Mouse (Mus musculus): ENCODE measurements at regions not wholly inside any gene's neighbourhood (a gene's known extent, or its start where the extent isn't known, plus 50 kb on each side); places are given as distances from the start of the nearest gene placed in this dataset.

DNA sequence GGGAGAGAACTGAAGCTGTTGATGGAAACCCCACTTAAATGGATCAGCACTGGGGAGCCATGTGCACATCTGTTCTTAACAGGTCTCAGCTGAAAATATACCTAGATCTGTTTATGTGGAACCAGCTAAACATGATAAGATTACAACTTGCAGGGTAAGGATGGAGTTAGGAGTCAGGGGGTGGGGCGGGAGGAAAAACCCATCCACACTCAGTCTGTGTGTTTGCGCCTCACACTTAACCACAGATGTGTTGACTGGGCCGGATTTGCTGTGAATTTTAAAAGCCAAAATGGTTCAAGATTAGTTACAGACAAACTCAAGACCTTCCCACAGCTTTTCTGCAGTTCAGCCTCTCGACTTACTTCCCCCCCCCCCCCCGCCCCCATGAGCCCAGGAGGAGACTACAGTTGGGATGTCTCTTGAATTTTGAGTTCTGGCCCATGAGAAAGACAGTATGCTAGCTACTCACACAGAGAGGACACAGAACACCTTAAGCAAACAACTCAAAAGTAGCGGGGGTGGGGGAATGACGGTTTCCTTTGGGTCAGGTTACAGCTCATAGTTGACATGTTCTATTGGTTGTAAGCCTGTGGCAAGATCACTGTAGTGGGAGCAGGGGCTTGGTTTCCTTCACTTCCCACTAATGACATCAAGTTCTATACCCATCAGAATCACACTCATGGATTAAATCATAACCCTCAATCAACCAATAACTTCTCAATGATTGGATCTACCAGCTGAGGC, 209.1 kb downstream of the Bcl2l11 start:
- DNase-seq (ENCODE audit: low spot score): no peak

- DNase-seq (ENCODE audit: low spot score): no peak
Observed at GRCm38 (mm10) chr2:128337192-128337591, 211.4 kb downstream of the Bcl2l11 start.

DNA sequence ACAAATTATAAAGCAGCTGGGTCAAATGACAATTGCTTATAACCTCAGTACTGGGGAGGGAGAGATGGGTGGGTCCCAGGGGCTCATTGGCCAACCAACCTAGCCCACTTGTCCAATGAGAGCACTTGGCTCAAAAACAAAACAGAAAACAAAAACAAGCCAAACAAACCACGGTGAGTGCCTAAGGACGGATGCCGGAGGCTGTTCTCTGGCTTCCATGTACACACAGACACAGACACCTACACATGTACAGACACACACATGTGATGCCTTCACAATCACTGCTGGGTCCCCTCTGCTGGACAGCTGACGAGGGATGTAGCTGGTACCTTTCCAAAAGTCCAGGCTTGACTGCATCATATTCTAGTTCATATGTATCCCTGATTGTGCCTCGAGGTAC, 212.0 kb downstream of the Bcl2l11 start:
- no peak for DNase-seq (ENCODE audit: low spot score)

DNA sequence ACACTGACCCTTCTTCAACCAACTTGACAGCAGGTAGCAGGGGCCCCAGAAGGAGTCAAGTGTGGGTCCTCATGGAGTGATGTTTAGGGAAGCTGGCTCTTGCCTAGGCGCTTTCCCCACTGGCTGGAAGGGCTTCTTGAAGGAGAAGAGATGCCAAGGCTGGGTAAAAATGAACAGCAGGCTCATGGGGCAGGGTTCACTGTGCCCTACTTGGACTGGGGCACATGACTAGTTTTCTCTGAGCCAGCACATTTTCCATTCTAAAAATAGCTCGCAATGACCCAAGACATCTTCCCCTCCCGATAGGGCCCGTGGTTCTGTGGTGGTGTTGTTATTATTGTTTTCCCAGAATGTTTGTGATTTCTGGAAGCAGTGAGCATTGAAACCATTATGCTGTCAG, 212.6 kb downstream of the Bcl2l11 start:
- DNase-seq (ENCODE audit: low spot score): peak; percentile 77

DNA sequence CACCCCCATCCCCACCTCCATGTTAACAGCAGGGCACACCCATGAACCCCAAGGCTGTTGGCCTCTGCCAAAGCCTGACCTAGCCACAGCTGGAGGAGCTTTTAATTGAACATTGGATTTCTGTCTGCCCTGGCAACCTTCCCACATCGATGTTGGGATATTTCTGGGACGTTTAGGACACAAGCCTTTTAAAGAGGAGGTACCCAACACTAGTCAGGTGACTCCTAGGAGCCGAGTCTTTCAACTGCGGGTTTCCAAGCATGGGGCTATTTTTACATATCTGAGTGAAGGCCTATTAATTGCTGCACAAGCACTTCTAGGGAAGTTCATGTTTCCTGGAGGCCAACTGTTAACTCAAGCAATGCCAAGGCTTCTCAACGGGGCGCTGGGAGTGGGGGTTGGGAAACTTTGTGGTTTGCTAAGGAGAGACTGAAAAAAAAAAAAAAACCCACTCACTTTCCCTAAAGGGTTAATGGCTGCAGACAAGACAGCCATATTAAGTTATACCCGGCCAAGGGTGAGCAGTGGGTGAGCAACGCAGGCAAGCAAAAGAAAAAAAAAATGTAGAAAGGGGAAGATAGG, 213.3 kb downstream of the Bcl2l11 start:
- DNase-seq (ENCODE audit: low spot score): peak; percentile 60

GRCm38 (mm10) chr2:128339643-128340487, 214.0 kb downstream of the Bcl2l11 start:
- DNase-seq (ENCODE audit: low spot score): peak; percentile 30

- no peak for DNase-seq (ENCODE audit: low spot score)
Observed at GRCm38 (mm10) chr2:128340631-128341240, 214.9 kb downstream of the Bcl2l11 start.

GRCm38 (mm10) chr2:128342212-128342611, 216.4 kb downstream of the Bcl2l11 start:
- DNase-seq (ENCODE audit: low spot score): no peak

- DNase-seq (ENCODE audit: low spot score): no peak
Observed at GRCm38 (mm10) chr2:128345557-128345956, 219.7 kb downstream of the Bcl2l11 start.

DNA sequence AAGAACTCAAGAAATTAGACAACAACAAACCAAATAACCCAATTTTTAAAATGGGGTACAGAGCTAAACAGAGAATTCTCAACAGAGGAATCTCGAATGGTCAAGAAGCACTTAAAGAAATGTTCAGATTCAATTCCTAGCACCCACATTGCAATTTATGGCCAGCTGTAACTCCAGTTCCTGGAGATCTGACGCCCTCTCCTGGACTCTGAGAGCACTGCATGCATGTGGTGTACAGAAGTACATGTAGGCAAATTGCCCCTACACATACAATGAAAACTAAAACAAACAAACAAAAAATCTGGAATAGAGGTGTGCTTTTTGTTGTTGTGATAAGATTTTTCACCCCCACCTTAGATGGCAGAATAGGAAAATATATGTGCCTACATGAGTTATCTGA, 222.7 kb downstream of the Bcl2l11 start:
- no peak for DNase-seq (ENCODE audit: low spot score)

GRCm38 (mm10) chr2:128351405-128351804, 225.6 kb downstream of the Bcl2l11 start:
- no peak for DNase-seq (ENCODE audit: low spot score)

- DNase-seq (ENCODE audit: low spot score): no peak
Observed at GRCm38 (mm10) chr2:128352533-128352932, 226.7 kb downstream of the Bcl2l11 start.

DNA sequence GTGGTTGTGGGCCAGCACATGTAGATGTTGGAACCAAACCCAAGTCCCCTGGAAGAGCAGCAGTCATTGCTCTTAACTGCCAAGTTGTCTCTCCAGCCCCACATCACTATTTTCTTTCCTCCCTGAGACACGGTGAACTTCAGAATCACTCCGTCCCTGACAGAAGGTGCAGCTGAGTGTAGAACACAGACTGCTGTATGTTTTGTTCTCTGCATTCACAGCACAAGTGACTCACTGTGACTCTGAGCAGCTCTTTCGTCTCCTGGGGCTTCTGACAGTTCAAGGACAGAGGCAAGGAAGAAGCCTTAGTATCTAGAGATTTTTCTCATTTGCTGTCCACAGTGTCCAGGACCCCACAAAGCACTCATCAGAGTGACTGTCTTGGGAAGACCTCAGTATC, 227.6 kb downstream of the Bcl2l11 start:
- DNase-seq (ENCODE audit: low spot score): no peak

DNA sequence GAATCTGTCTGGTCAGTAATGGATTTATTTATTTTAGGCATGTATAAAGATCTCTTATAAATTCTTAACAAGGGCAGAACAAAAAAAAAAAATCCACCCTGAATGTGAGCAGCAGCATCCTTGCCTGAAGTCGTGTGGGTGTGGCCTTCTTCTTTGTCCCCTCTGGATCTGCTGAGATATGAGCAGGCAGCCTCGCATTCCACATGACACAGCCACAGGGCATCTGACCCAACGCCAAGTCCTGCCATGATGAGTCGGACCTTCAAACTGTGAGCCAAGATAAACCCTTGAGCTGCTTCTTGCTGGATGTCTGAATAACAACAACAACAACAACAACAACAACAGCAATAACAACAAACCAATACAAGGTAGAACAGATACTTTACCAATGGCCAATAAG, 230.5 kb downstream of the Bcl2l11 start:
- no peak for DNase-seq (ENCODE audit: low spot score)

- no peak for DNase-seq (ENCODE audit: low spot score)
Observed at GRCm38 (mm10) chr2:128359106-128359505, 231.9 kb upstream of the Spdye4c start.

DNA sequence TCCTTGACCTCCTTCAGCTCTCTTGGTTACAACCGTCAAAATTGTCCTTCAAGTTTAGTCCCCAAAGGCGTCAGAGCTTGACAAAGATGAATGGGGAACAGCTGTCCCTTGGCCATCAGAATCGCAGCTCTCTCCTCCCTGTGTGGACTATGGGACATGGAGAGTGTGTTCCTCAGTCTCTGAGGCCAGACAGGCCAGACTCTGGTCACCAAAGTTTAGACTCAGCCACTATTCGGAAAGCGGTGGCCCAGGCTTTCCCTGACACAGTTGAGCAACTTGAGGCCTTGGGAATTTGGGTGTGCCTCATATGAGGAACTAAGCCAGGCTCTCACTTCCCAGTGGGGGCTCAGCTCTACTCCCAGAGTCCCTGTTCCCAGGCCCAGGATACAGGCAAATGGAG, 230.5 kb upstream of the Spdye4c start:
- DNase-seq (ENCODE audit: low spot score): peak; percentile 28

DNA sequence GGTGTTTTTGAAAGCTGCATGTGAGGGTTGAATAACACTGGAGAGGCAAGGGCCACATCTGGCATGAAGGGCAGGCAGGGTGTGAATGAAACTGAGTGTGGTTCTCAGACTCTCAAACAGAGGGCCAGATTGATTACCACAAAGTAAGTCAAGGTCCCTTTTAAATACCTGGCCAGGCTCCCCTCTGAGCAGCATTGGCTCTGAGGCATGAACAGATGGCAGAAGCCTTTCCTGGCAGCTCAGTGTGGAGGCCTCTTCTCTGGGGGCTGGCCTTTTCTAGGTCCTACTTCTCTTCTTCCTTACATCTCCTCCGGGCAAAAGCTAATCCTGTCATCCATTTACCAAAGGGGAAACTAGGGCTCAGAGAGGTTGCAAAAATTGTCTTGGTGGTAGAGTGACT, 229.6 kb upstream of the Spdye4c start:
- no peak for DNase-seq (ENCODE audit: low spot score)

- peak; percentile 67 for DNase-seq (ENCODE audit: low spot score)
Observed at GRCm38 (mm10) chr2:128364161-128364560, 226.8 kb upstream of the Spdye4c start.

- DNase-seq (ENCODE audit: low spot score): no peak
Observed at GRCm38 (mm10) chr2:128365004-128365403, 226.0 kb upstream of the Spdye4c start.

DNA sequence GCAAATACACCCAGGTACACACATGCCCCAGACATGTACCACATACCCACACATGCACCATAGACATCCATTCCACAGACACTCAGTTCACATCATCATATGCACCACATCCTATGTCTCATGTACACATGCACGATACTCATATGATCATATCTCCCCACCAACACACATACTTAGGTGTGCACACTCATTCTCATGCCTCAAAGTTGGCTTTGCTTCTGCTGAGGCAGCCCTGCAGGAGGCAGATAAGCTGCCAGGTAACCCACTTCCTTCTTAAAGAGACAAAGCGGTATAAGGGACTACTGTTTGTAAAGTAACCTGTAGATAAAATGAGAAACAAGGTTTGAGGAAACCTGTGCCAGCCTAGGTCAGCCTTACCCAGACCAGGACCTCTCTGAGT, 225.2 kb upstream of the Spdye4c start:
- DNase-seq (ENCODE audit: low spot score): no peak

GRCm38 (mm10) chr2:128367266-128368150, 223.5 kb upstream of the Spdye4c start:
- DNase-seq (ENCODE audit: low spot score): no peak

All from heart, adult 8-10 months (tissue).